Mouse (Mus musculus) embryonic fibroblast, embryonic 13.5 days (primary cell): ENCODE results near the gene Inpp5f.

Source experiments
- CTCF ChIP-seq: IDR thresholded peaks from 2 replicates; pipeline ENCODE4 v1.5.1; 2011; ENCODE audit warnings: mild to moderate bottlenecking, control low read depth, low read length, moderate library complexity, borderline replicate concordance; ENCODE audit not compliant: insufficient read depth
- POLR2A ChIP-seq: IDR thresholded peaks from 2 replicates; pipeline ENCODE4 v1.6.1; 2011; ENCODE audit warnings: low read depth, mild to moderate bottlenecking, control low read depth, low read length, moderate library complexity

DNA sequence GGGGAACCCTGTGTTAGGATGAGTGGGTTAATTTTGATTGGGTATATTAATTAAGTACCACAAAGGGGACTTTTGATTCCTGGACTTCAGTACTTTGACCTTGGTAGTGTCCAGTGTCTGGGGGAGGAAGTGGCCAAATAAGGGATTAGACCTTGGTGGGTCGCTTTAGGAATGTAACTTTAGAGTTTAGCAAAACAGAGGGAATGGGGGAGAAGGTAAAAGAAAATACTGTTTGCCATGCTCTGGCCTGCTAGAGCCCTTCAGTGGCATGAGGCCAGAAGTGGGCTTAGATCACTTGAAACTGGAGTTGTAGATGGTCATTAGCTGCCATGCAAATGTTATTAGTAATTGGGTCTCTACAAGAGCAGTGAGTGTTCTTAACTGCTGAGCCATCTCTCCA lies 45.8 kb downstream of the Inpp5f start:
- TF ChIP-seq CTCF (no peak), POLR2A (no peak)
